Mouse (Mus musculus): ENCODE data around the gene Crispld2. TPM values are rescaled to one million over a fixed set of nuclear protein-coding genes. Genes with fewer than 3 reads are reported as not detected.

Crispld2 gene
- total RNA-seq, 2 experiments from 2014 or later: not detected

GRCm38 (mm10) chr8:120096486-120096885, 104.2 kb downstream of the Crispld2 start:
- ATAC-seq (replicated peaks; ENCODE audit: low FRiP score, low TSS enrichment, poor library complexity, severe bottlenecking): 0 out of 2 replicates have a peak, but pooled peaks have one; percentile 15

- ATAC-seq (replicated peaks; ENCODE audit: low FRiP score, low TSS enrichment, poor library complexity, severe bottlenecking): no peak
These were observed 108.3 kb downstream of the Crispld2 start for GRCm38 (mm10) chr8:120100388-120101067.

DNA sequence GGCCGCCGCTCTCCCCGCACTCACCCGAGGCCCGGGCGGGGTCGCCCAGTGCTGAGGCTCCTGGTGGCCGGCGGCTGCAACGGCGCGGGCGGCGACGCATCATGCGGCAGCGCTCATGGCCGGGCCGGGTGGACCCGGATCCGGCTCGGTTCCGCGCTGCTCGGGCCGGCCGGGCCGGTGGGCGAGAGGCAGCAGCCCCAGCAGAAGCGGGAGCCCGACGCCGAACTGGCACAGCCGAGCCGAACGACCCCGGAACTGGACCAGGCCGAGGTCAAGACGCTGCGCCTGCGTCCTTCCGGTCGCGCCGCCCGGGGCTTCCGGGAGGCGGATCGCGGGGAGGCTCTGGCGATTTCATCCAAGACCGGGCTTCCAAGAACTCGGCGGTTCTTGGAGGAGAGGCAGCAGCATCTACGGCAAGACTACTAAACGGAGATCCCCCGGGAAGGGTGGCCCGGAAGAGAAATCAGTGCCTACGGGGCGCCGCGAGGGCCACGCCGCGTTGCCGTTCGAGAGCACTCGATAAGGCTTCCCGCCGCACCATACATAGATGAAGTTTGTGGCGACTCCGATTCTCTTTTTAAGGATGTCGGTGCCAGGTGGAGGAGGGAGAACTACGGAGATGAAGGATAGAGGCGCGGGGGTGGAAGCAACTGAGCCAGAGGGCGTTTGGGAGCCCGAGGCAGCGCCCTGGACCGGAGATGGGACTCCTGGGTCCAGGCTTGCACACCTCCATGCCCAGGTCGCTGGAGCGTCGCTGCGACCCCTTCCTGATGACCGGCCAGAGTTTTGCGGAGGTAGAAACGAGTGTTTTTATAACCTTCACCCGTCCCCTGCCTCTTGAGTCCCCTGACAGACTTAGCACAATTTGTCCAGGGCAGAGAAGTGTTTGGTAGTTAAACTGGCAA, 109.1 kb downstream of the Crispld2 start, which contains the start of gene Zdhhc7:
Zdhhc7 (minus strand) TSS at position 415 of the 905 bp plus-strand sequence.
- ATAC-seq (replicated peaks; ENCODE audit: low FRiP score, low TSS enrichment, poor library complexity, severe bottlenecking): peak; percentile 64

Other genes starting within 250 kb of the Crispld2 start
- gene Tldc1, start 214.0 kb upstream of the Crispld2 start, total RNA-seq (2014; fragmentation: Nextera tagmentation): 8.5 and 12.4 TPM in 2 replicates
- gene Tldc1, start 214.0 kb upstream of the Crispld2 start, total RNA-seq (2017): 5.7 and 11.5 TPM in 2 replicates
- gene Cotl1, start 151.9 kb upstream of the Crispld2 start, total RNA-seq (2014; fragmentation: Nextera tagmentation): 24.4 and 63.9 TPM in 2 replicates
- gene Cotl1, start 151.9 kb upstream of the Crispld2 start, total RNA-seq (2017): 30.4 and 44.2 TPM in 2 replicates
- gene Klhl36, start 130.2 kb upstream of the Crispld2 start, total RNA-seq (2014; fragmentation: Nextera tagmentation): 2.2 and 4.4 TPM in 2 replicates
- 3.2 and 5.6 TPM in 2 replicates for gene Klhl36, start 130.2 kb upstream of the Crispld2 start, total RNA-seq (2017)
- gene Usp10, start 82.1 kb upstream of the Crispld2 start, total RNA-seq (2014; fragmentation: Nextera tagmentation): 211 and 258 TPM in 2 replicates
- 78.8 and 80.2 TPM in 2 replicates for gene Usp10, start 82.1 kb upstream of the Crispld2 start, total RNA-seq (2017)
- 7.3 and 11.4 TPM in 2 replicates for gene Gm20388, start 81.6 kb upstream of the Crispld2 start, total RNA-seq (2014; fragmentation: Nextera tagmentation)
- 17.9 and 18.1 TPM in 2 replicates for gene Gm20388, start 81.6 kb upstream of the Crispld2 start, total RNA-seq (2017)
- 27.4 and 30.4 TPM in 2 replicates for gene Zdhhc7, start 109.0 kb downstream of the Crispld2 start, total RNA-seq (2014; fragmentation: Nextera tagmentation)
- 9.2 and 12.9 TPM in 2 replicates for gene Zdhhc7, start 109.0 kb downstream of the Crispld2 start, total RNA-seq (2017)
- 0.07 TPM in 1 of 2 replicates, not detected in the other for gene 6430548M08Rik, start 121.7 kb downstream of the Crispld2 start, total RNA-seq (2014; fragmentation: Nextera tagmentation)
- gene 6430548M08Rik, start 121.7 kb downstream of the Crispld2 start, total RNA-seq (2017): 0.15 and 0.56 TPM in 2 replicates
- not detected in 2 replicates for gene Fam92b, start 185.0 kb downstream of the Crispld2 start, total RNA-seq (2014; fragmentation: Nextera tagmentation)
- not detected in 2 replicates for gene Fam92b, start 185.0 kb downstream of the Crispld2 start, total RNA-seq (2017)
- 80.6 and 84.3 TPM in 2 replicates for gene Gse1, start 236.0 kb downstream of the Crispld2 start, total RNA-seq (2014; fragmentation: Nextera tagmentation)
- 21.8 and 27.2 TPM in 2 replicates for gene Gse1, start 236.0 kb downstream of the Crispld2 start, total RNA-seq (2017)

Data from megakaryocyte-erythroid progenitor cell, adult 5-6 weeks (primary cell).